Mouse (Mus musculus) adrenal gland, adult 2 months (tissue): Measurements from ENCODE around the gene Sytl3. TPM values are rescaled to one million over a fixed set of nuclear protein-coding genes. Genes with fewer than 3 reads are reported as not detected.
A peak's percentile ranks its signal among the peaks of the same experiment; 100 is the strongest.

Experiments used
- DNase-seq: peaks from one replicate; pipeline ENCODE4 v3.0.0; 2021
- polyA plus RNA-seq: library from polyadenylated mRNA; depleted of rRNA; stranded (reverse); fragments of >200 nt; gene quantifications from 2 replicates; pipeline ENCODE4 v1.2.3, GENCODE M21; 2012
- total RNA-seq, 2 experiments: library from RNA; stranded (reverse); gene quantifications; 2 replicates each; pipeline ENCODE4 v1.2.3; 2021

Gene Sytl3
- total and polyA plus RNA-seq, 3 experiments = 0.21 TPM; not detected in 2

- peak; percentile 57 for DNase-seq
These were observed 96.3 kb downstream of the Sytl3 start for GRCm38 (mm10) chr17:6755176-6755575.

- DNase-seq = peak; percentile 39
These were observed 97.0 kb downstream of the Sytl3 start for GRCm38 (mm10) chr17:6755873-6756272.

GRCm38 (mm10) chr17:6757902-6758301 is 99.0 kb downstream of the Sytl3 start:
- DNase-seq = no peak

- DNase-seq = no peak
These were observed 100.0 kb downstream of the Sytl3 start for GRCm38 (mm10) chr17:6758845-6759244.

- no peak for DNase-seq
These were observed 100.9 kb downstream of the Sytl3 start for GRCm38 (mm10) chr17:6759717-6760292.

- no peak for DNase-seq
These were observed 104.8 kb downstream of the Sytl3 start for GRCm38 (mm10) chr17:6763513-6764226.

- no peak for DNase-seq
These were observed 105.3 kb downstream of the Sytl3 start for GRCm38 (mm10) chr17:6764227-6764593.

- DNase-seq = peak; percentile 54
These were observed 105.8 kb downstream of the Sytl3 start for GRCm38 (mm10) chr17:6764730-6765129.

- no peak for DNase-seq
These were observed 107.0 kb downstream of the Sytl3 start for GRCm38 (mm10) chr17:6765886-6766285.

GRCm38 (mm10) chr17:6766823-6767222 is 107.9 kb downstream of the Sytl3 start:
- DNase-seq = peak; percentile 47

GRCm38 (mm10) chr17:6767771-6768170 is 108.9 kb downstream of the Sytl3 start:
- DNase-seq = peak; percentile 68

- DNase-seq = peak; percentile 56
These were observed 109.5 kb downstream of the Sytl3 start for GRCm38 (mm10) chr17:6768301-6768788.

- DNase-seq = no peak
These were observed 110.7 kb downstream of the Sytl3 start for GRCm38 (mm10) chr17:6769602-6770001.

GRCm38 (mm10) chr17:6771661-6772489 is 113.0 kb downstream of the Sytl3 start:
- no peak for DNase-seq

- no peak for DNase-seq
These were observed 113.5 kb downstream of the Sytl3 start for GRCm38 (mm10) chr17:6772490-6772773.

- no peak for DNase-seq
These were observed 114.5 kb downstream of the Sytl3 start for GRCm38 (mm10) chr17:6773249-6773966.

- no peak for DNase-seq
These were observed 116.3 kb downstream of the Sytl3 start for GRCm38 (mm10) chr17:6775221-6775620.

GRCm38 (mm10) chr17:6775671-6776070 is 116.8 kb downstream of the Sytl3 start:
- no peak for DNase-seq

- DNase-seq = no peak
These were observed 117.2 kb downstream of the Sytl3 start for GRCm38 (mm10) chr17:6776123-6776522.

GRCm38 (mm10) chr17:6776576-6776975 is 117.7 kb downstream of the Sytl3 start:
- DNase-seq = no peak

- no peak for DNase-seq
These were observed 118.2 kb downstream of the Sytl3 start for GRCm38 (mm10) chr17:6777061-6777460.

GRCm38 (mm10) chr17:6777629-6778331 is 118.9 kb downstream of the Sytl3 start:
- DNase-seq = no peak
